30 mouse cellular contexts compared by ENCODE assay signal in genomic region chr4:40031361-40031760, GRCm38 (mm10).
"Had no signal": no experiment of that assay in that cellular context is flagged by ENCODE, and none has a peak within 500 bp of the region (broad histone marks: within the 10 kb centered on the region; RNA-seq: fewer than 3 reads in every experiment).

No protein-coding gene starts in this region.

- H3K9me3 ChIP-seq: limb, embryonic 10.5 days; limb, embryonic 12.5 days; limb, embryonic 13.5 days; limb, embryonic 15.5 days; liver, embryonic 12.5 days; liver, embryonic 13.5 days; liver, embryonic 15.5 days; lung, embryonic 15.5 days; midbrain, embryonic 10.5 days; midbrain, embryonic 12.5 days; midbrain, embryonic 13.5 days; midbrain, embryonic 15.5 days; neural tube, embryonic 12.5 days had no signal

- H3K9ac ChIP-seq: limb, embryonic 12.5 days; limb, embryonic 13.5 days; limb, embryonic 15.5 days; liver, embryonic 12.5 days; liver, embryonic 13.5 days; liver, embryonic 14.5 days; liver, embryonic 15.5 days; liver, postnatal 0 days; lung, embryonic 14.5 days; lung, embryonic 15.5 days; midbrain, embryonic 12.5 days; midbrain, embryonic 13.5 days; midbrain, embryonic 15.5 days; neural tube, embryonic 12.5 days had no signal

- H3K4me1 ChIP-seq: limb, embryonic 10.5 days; limb, embryonic 12.5 days; limb, embryonic 13.5 days; limb, embryonic 15.5 days; liver, embryonic 12.5 days; liver, embryonic 13.5 days; liver, embryonic 15.5 days; lung, embryonic 15.5 days; megakaryocyte, embryonic 14.5 days; midbrain, embryonic 10.5 days; midbrain, embryonic 12.5 days; midbrain, embryonic 13.5 days; midbrain, embryonic 15.5 days; neural tube, embryonic 12.5 days had no signal

- H3K27ac ChIP-seq: limb, embryonic 10.5 days; limb, embryonic 12.5 days; limb, embryonic 13.5 days; limb, embryonic 15.5 days; liver, embryonic 12.5 days; liver, embryonic 13.5 days; liver, embryonic 14.5 days; liver, embryonic 15.5 days; lung, embryonic 15.5 days; macrophage; midbrain, embryonic 10.5 days; midbrain, embryonic 12.5 days; midbrain, embryonic 13.5 days; midbrain, embryonic 15.5 days; neural tube, embryonic 12.5 days had no signal

- H3K4me2 ChIP-seq: limb, embryonic 12.5 days; limb, embryonic 13.5 days; limb, embryonic 15.5 days; liver, embryonic 11.5 days; liver, embryonic 12.5 days; liver, embryonic 13.5 days; liver, embryonic 15.5 days; lung, embryonic 14.5 days; lung, embryonic 15.5 days; midbrain, embryonic 11.5 days; midbrain, embryonic 12.5 days; midbrain, embryonic 13.5 days; midbrain, embryonic 15.5 days; neural tube, embryonic 12.5 days had no signal

- H3K27me3 ChIP-seq: limb, embryonic 12.5 days; limb, embryonic 13.5 days; limb, embryonic 15.5 days; liver, embryonic 12.5 days; liver, embryonic 13.5 days; liver, embryonic 15.5 days; lung, embryonic 15.5 days; megakaryocyte, embryonic 14.5 days; midbrain, embryonic 12.5 days; midbrain, embryonic 13.5 days; midbrain, embryonic 15.5 days; neural tube, embryonic 12.5 days had no signal

- ATAC-seq: liver, embryonic 12.5 days; liver, postnatal 0 days; lung, postnatal 0 days; midbrain, embryonic 13.5 days; midbrain, embryonic 15.5 days; midbrain, embryonic 16.5 days had no signal

- H3K36me3 ChIP-seq: limb, embryonic 10.5 days; limb, embryonic 12.5 days; limb, embryonic 13.5 days; limb, embryonic 15.5 days; liver, embryonic 12.5 days; liver, embryonic 13.5 days; liver, embryonic 15.5 days; lung, embryonic 15.5 days; midbrain, embryonic 10.5 days; midbrain, embryonic 12.5 days; midbrain, embryonic 13.5 days; midbrain, embryonic 15.5 days; neural tube, embryonic 12.5 days had no signal

- H3K4me3 ChIP-seq: limb, embryonic 10.5 days; limb, embryonic 12.5 days; limb, embryonic 13.5 days; limb, embryonic 15.5 days; liver, embryonic 12.5 days; liver, embryonic 13.5 days; liver, embryonic 15.5 days; lung, embryonic 15.5 days; megakaryocyte, embryonic 14.5 days; midbrain, embryonic 10.5 days; midbrain, embryonic 12.5 days; midbrain, embryonic 13.5 days; midbrain, embryonic 15.5 days; myocyte; neural tube, embryonic 12.5 days had no signal

- DNase-seq: left cerebral cortex, postnatal 4 days; liver; liver, embryonic 13.5 days; liver, postnatal 0 days; lung, adult 18-20 months; lung, embryonic 14.5 days; lung, postnatal 10 days; lung, postnatal 14 days; lung, postnatal 36 days; lung, postnatal 4 days had no signal
